Mouse (Mus musculus) CH12.LX (cell line): ENCODE measurements around the gene Phldb1. TPM values are rescaled to one million over a fixed set of nuclear protein-coding genes. Genes with fewer than 3 reads are reported as not detected.

Experiments used
- DNase-seq: peaks from one replicate; pipeline ENCODE4 v3.0.0-alpha.2; 2013; ENCODE audit errors: extremely low read depth
- H3K27ac ChIP-seq: 2 replicates; pipeline ENCODE4 v1.5.1; 2012; ENCODE audit warnings: low read depth, mild to moderate bottlenecking, control low read depth, moderate library complexity; ENCODE audit not compliant: insufficient read depth
- H3K27me3 ChIP-seq: replicated peaks from 2 replicates; pipeline ENCODE3; 2012; ENCODE audit warnings: inconsistent platforms
- H3K36me3 ChIP-seq, 2 experiments: replicated peaks in 1 of 2; 2 replicates each; pipeline versions ENCODE3 to v1.6.1; 2012; ENCODE audit warnings: inconsistent platforms in 1 of 2, low read length in 1 of 2, mild to moderate bottlenecking in 1 of 2, mixed read lengths in 1 of 2, moderate library complexity in 1 of 2; ENCODE audit not compliant: control insufficient read depth in 1 of 2, insufficient read depth in 1 of 2
- H3K4me1 ChIP-seq, 2 experiments: 2 replicates each; pipeline ENCODE4 v1.6.1; 2012; ENCODE audit warnings: inconsistent platforms in 1 of 2, moderate library complexity in 1 of 2; ENCODE audit not compliant: insufficient read depth in 2 of 2, control insufficient read depth in 1 of 2
- H3K4me2 ChIP-seq: 2 replicates; pipeline ENCODE4 v1.6.1; 2012; ENCODE audit warnings: low read depth, mild to moderate bottlenecking, control low read depth; ENCODE audit not compliant: poor library complexity, insufficient read depth, severe bottlenecking
- H3K4me3 ChIP-seq, 3 experiments: fragments of 150-350 bp in 1 of 3; sonication (generic) in 1 of 3; replicated peaks in 1 of 3; 2 replicates each; pipeline versions ENCODE3 to v1.5.1; 2011 to 2012; ENCODE audit warnings: low read depth in 2 of 3, low read length in 2 of 3, mild to moderate bottlenecking in 2 of 3, moderate library complexity in 2 of 3, control low read depth in 1 of 3, improper control_type of control experiment in 1 of 3, inconsistent platforms in 1 of 3, mixed read lengths in 1 of 3; ENCODE audit not compliant: poor library complexity in 1 of 3
- H3K79me2 ChIP-seq: replicated peaks from 2 replicates; pipeline ENCODE4 v1.6.1; 2012; ENCODE audit warnings: mild to moderate bottlenecking, moderate library complexity; ENCODE audit not compliant: control insufficient read depth, poor library complexity, insufficient read depth, severe bottlenecking; ENCODE audit errors: extremely low read depth
- H3K9ac ChIP-seq: 2 replicates; pipeline ENCODE4 v1.6.1; 2012; ENCODE audit warnings: low read depth, mild to moderate bottlenecking, control low read depth, moderate library complexity; ENCODE audit not compliant: insufficient read depth
- H3K9me3 ChIP-seq: replicated peaks from 2 replicates; pipeline ENCODE3; 2012; ENCODE audit warnings: low read length, inconsistent platforms, mixed read lengths
- BHLHE40 ChIP-seq: IDR thresholded peaks from 2 replicates; pipeline ENCODE4 v1.6.1; 2011; ENCODE audit warnings: mild to moderate bottlenecking, low read depth, low read length, improper control_type of control experiment
- CHD1 ChIP-seq: IDR thresholded peaks from 2 replicates; pipeline ENCODE4 v1.6.1; 2012; ENCODE audit warnings: low read depth, low read length, improper control_type of control experiment, inconsistent platforms
- CHD2 ChIP-seq: IDR thresholded peaks from 2 replicates; pipeline ENCODE4 v1.6.1; 2011; ENCODE audit warnings: low read length, improper control_type of control experiment
- CTCF ChIP-seq, 2 experiments: IDR thresholded peaks in 1 of 2; conservative IDR thresholded peaks in 1 of 2; 2 replicates each; pipeline ENCODE4 v1.5.1; 2011 to 2012; ENCODE audit warnings: low read depth in 2 of 2, low read length in 2 of 2, improper control_type of control experiment in 1 of 2, inconsistent platforms in 1 of 2, mild to moderate bottlenecking in 1 of 2, moderate library complexity in 1 of 2
- E2F4 ChIP-seq: IDR thresholded peaks from 2 replicates; pipeline ENCODE4 v1.6.1; 2011; ENCODE audit warnings: low read depth, low read length, improper control_type of control experiment; ENCODE audit not compliant: insufficient replicate concordance
- ELF1 ChIP-seq: IDR thresholded peaks from 2 replicates; pipeline ENCODE4 v1.6.1; 2014; ENCODE audit warnings: low read depth, mild to moderate bottlenecking, inconsistent platforms, low read length, improper control_type of control experiment
- ETS1 ChIP-seq: conservative IDR thresholded peaks from 2 replicates; pipeline ENCODE4 v1.6.1; 2012; ENCODE audit warnings: low read depth, mild to moderate bottlenecking, inconsistent platforms, low read length, improper control_type of control experiment, moderate library complexity
- HCFC1 ChIP-seq: IDR thresholded peaks from 2 replicates; pipeline ENCODE4 v1.6.1; 2012; ENCODE audit warnings: low read depth, mild to moderate bottlenecking, inconsistent platforms, low read length, improper control_type of control experiment
- IRF4 ChIP-seq: IDR thresholded peaks from 2 replicates; pipeline ENCODE4 v1.6.1; 2014; ENCODE audit warnings: low read depth, mild to moderate bottlenecking, inconsistent platforms, low read length, improper control_type of control experiment
- JUN ChIP-seq: IDR thresholded peaks from 2 replicates; pipeline ENCODE4 v1.6.1; 2011; ENCODE audit warnings: low read depth, mild to moderate bottlenecking, low read length, improper control_type of control experiment, moderate library complexity; ENCODE audit not compliant: insufficient read depth
- JUND ChIP-seq: conservative IDR thresholded peaks from 2 replicates; pipeline ENCODE4 v1.6.1; 2011; ENCODE audit warnings: low read depth, low read length, improper control_type of control experiment
- KAT2A ChIP-seq: IDR thresholded peaks from 2 replicates; pipeline ENCODE4 v1.6.1; 2012; ENCODE audit warnings: low read length, improper control_type of control experiment, inconsistent platforms; ENCODE audit not compliant: insufficient replicate concordance
- MAFK ChIP-seq: IDR thresholded peaks from 2 replicates; pipeline ENCODE4 v1.6.1; 2011; ENCODE audit warnings: low read length, improper control_type of control experiment; ENCODE audit not compliant: insufficient replicate concordance
- MAX ChIP-seq: IDR thresholded peaks from 2 replicates; pipeline ENCODE4 v1.6.1; 2011; ENCODE audit warnings: low read length, improper control_type of control experiment
- MAZ ChIP-seq: IDR thresholded peaks from 2 replicates; pipeline ENCODE4 v1.6.1; 2012; ENCODE audit warnings: low read depth, mild to moderate bottlenecking, inconsistent platforms, low read length, improper control_type of control experiment, moderate library complexity
- MEF2A ChIP-seq: IDR thresholded peaks from 2 replicates; pipeline ENCODE4 v1.6.1; 2014; ENCODE audit warnings: low read depth, mild to moderate bottlenecking, inconsistent platforms, low read length, improper control_type of control experiment, borderline replicate concordance
- MXI1 ChIP-seq: IDR thresholded peaks from 2 replicates; pipeline ENCODE4 v1.6.1; 2011; ENCODE audit warnings: mild to moderate bottlenecking, low read depth, low read length, improper control_type of control experiment
- MYC ChIP-seq: IDR thresholded peaks from 2 replicates; pipeline ENCODE4 v1.6.1; 2011; ENCODE audit warnings: low read depth, mild to moderate bottlenecking, improper control_type of control experiment, low read length
- NRF1 ChIP-seq: IDR thresholded peaks from 2 replicates; pipeline ENCODE4 v1.6.1; 2014; ENCODE audit warnings: low read depth, mild to moderate bottlenecking, inconsistent platforms, low read length, improper control_type of control experiment, moderate library complexity
- PAX5 ChIP-seq: IDR thresholded peaks from 2 replicates; pipeline ENCODE4 v1.6.1; 2012; ENCODE audit warnings: low read length, inconsistent platforms, mixed read lengths
- POLR2A ChIP-seq: IDR thresholded peaks from 2 replicates; pipeline ENCODE4 v1.6.1; 2011; ENCODE audit warnings: low read depth, mild to moderate bottlenecking, improper control_type of control experiment, low read length
- RAD21 ChIP-seq: IDR thresholded peaks from 2 replicates; pipeline ENCODE4 v1.6.1; 2011; ENCODE audit warnings: low read depth, mild to moderate bottlenecking, low read length, improper control_type of control experiment, moderate library complexity
- RCOR1 ChIP-seq: conservative IDR thresholded peaks from 2 replicates; pipeline ENCODE4 v1.6.1; 2012; ENCODE audit warnings: low read depth, mild to moderate bottlenecking, inconsistent platforms, low read length, improper control_type of control experiment
- SIN3A ChIP-seq: IDR thresholded peaks from 2 replicates; pipeline ENCODE4 v1.6.1; 2012; ENCODE audit warnings: low read length, improper control_type of control experiment, inconsistent platforms
- TBP ChIP-seq: conservative IDR thresholded peaks from 2 replicates; pipeline ENCODE4 v1.6.1; 2011; ENCODE audit warnings: low read depth, low read length, improper control_type of control experiment
- TCF12 ChIP-seq: IDR thresholded peaks from 2 replicates; pipeline ENCODE4 v1.6.1; 2014; ENCODE audit warnings: low read depth, mild to moderate bottlenecking, inconsistent platforms, low read length, improper control_type of control experiment
- USF1 ChIP-seq: IDR thresholded peaks from 2 replicates; pipeline ENCODE4 v1.6.1; 2014; ENCODE audit warnings: low read depth, mild to moderate bottlenecking, inconsistent platforms, low read length, improper control_type of control experiment
- USF2 ChIP-seq: conservative IDR thresholded peaks from 2 replicates; pipeline ENCODE4 v1.6.1; 2011; ENCODE audit warnings: low read depth, low read length, improper control_type of control experiment
- ZC3H11A ChIP-seq: IDR thresholded peaks from 2 replicates; pipeline ENCODE4 v1.6.1; 2012; ENCODE audit warnings: low read depth, mild to moderate bottlenecking, inconsistent platforms, low read length, improper control_type of control experiment
- ZMIZ1 ChIP-seq: IDR thresholded peaks from 2 replicates; pipeline ENCODE4 v1.6.1; 2012; ENCODE audit warnings: low read depth, mild to moderate bottlenecking, inconsistent platforms, low read length, improper control_type of control experiment
- ZNF384 ChIP-seq: IDR thresholded peaks from 2 replicates; pipeline ENCODE4 v1.6.1; 2012; ENCODE audit warnings: low read depth, low read length, improper control_type of control experiment, inconsistent platforms
- dilution Hi-C: fragments of 300-500 bp; cut with MboI; formaldehyde crosslinking; loops from 2 replicates; pipeline ENCODE4 v1.14.3; 2020; ENCODE audit warnings: low sequenced_read_pairs; ENCODE audit not compliant: extremely low pct_unique_long_range_greater_than_20kb, extremely low pct_ligation_motif_present
- in situ Hi-C: fragments of 300-500 bp; cut with MboI; formaldehyde crosslinking; loops from 3 replicates; pipeline ENCODE4 v1.14.3; 2019; ENCODE audit warnings: low sequenced_read_pairs, low pct_ligation_motif_present, low pct_unique_long_range_greater_than_20kb, mixed read lengths
- polyA plus RNA-seq: library from polyadenylated mRNA; unstranded; fragments of >175 nt; gene quantifications from 2 replicates; pipeline ENCODE4 v1.2.1, GENCODE M21; 2012; ENCODE audit warnings: low read depth; ENCODE audit not compliant: insufficient read length
- total RNA-seq, 2 experiments: library from RNA; depleted of rRNA; stranded (reverse); fragments of 300-350 nt in 1 of 2; fragments of >200 nt in 1 of 2; gene quantifications; 2 replicates each; pipeline ENCODE4 v1.2.3; 2012 to 2014

Phldb1 gene
- total and polyA plus RNA-seq, 3 experiments, result 7.9 to 15.1 (median 14.6) TPM

- Histone ChIP-seq H3K9ac (no peak overlapping the region), H3K9me3 (peaks cover 6% of the 10 kb centered on the region), H3K4me2 (peak overlapping the region; percentile 17; the same call in 1 of the 2 replicates), H3K4me1 (peaks cover 22 to 59% of the 10 kb centered on the region in 2 experiments), H3K27ac (no peak overlapping the region), H3K27me3 (peaks cover 19% of the 10 kb centered on the region), H3K4me3 (peak overlapping the region in 2 of 3 experiments; percentile 17 to 19)
- no peak for DNase-seq
- dilution Hi-C loops, result no loop called here
- in situ Hi-C loops, result loop anchor here (5.0 kb wide), 3 partner anchors 34 to 184 kb away; no protein-coding TSS in a partner anchor
- no peak for TF ChIP-seq KAT2A
- no peak for TF ChIP-seq JUN
- no peak for TF ChIP-seq TCF12
- TF ChIP-seq ZNF384, result no peak
- TF ChIP-seq RAD21, result no peak
- TF ChIP-seq BHLHE40, result no peak
- TF ChIP-seq USF1, result no peak
- no peak for TF ChIP-seq E2F4
- TF ChIP-seq TBP, result no peak
- no peak for TF ChIP-seq ZMIZ1
- no peak for TF ChIP-seq RCOR1
- no peak for TF ChIP-seq MAFK
- TF ChIP-seq CHD1, result no peak
- no peak for TF ChIP-seq SIN3A
- no peak for TF ChIP-seq CTCF (conservative IDR thresholded peaks at IDR 0.05 in 1 of 2, IDR thresholded peaks at IDR 0.05 in 1 of 2; ENCODE audit: low read depth in 2 of 2, low read length in 2 of 2)
- TF ChIP-seq MAX, result no peak
- TF ChIP-seq, all 38 proteins: peak for 0
- no peaks in the 10 kb centered on the region for H3K36me3 ChIP-seq
- H3K79me2 ChIP-seq, result no peaks in the 10 kb centered on the region
These were observed 88.6 kb downstream of the Phldb1 start for GRCm38 (mm10) chr9:44646366-44646765.

DNA sequence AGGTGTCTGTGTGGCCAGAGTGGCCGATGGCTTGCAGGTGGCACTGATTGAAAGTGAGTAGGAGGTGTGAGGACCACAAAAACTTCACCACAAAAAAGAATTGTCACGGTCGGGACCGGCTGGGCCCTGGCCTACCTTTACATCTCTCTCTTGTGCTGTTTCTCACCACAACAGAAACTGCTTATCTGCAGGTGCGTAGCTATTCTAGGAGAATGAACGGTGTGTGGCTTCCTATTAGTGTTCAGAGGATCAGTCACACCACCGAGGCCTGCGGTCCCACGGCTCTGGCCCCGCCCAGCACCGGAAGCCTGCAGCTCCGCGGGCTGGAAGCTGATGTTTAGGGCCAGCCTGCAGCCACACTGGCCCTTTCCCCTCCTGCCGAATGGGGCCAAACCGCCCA is 89.1 kb downstream of the Phldb1 start:
- Histone ChIP-seq H3K4me3 (peak overlapping the region in 1 of 3 experiments; percentile 19), H3K36me3 (no peaks in the 10 kb centered on the region), H3K9me3 (peaks cover 6% of the 10 kb centered on the region), H3K4me1 (peaks cover 22 to 55% of the 10 kb centered on the region in 2 experiments), H3K79me2 (no peaks in the 10 kb centered on the region), H3K27ac (peak overlapping the region; percentile 46; the same call in 1 of the 2 replicates), H3K27me3 (peaks cover 15% of the 10 kb centered on the region), H3K4me2 (peak overlapping the region; percentile 17), H3K9ac (no peak overlapping the region; the same call in 1 of the 2 replicates)
- peak; percentile 90 for DNase-seq
- dilution Hi-C loops, result no loop called here
- in situ Hi-C loops, result loop anchor here (5.0 kb wide), 3 partner anchors 34 to 184 kb away; no protein-coding TSS in a partner anchor
- TF ChIP-seq MXI1 (no peak; the same call in 1 of the 2 replicates), MEF2A (peak; percentile 96), TBP (0 out of 2 replicates have a peak, but pooled peaks have one; percentile 15), PAX5 (no peak), HCFC1 (peak; percentile 21; the same call in 1 of the 2 replicates), RAD21 (no peak; the same call in 1 of the 2 replicates), TCF12 (peak; percentile 99), POLR2A (peak; percentile 55; the same call in 1 of the 2 replicates), CHD1 (no peak), CHD2 (no peak), ELF1 (peak; percentile 76), USF2 (no peak), JUN (no peak), CTCF (conservative IDR thresholded peaks at IDR 0.05 in 1 of 2, IDR thresholded peaks at IDR 0.05 in 1 of 2; ENCODE audit: low read depth in 2 of 2, low read length in 2 of 2) (no peak), NRF1 (no peak), IRF4 (peak; percentile 75), ETS1 (peak; percentile 80), JUND (no peak), ZNF384 (no peak), RCOR1 (no peak), MAZ (0 out of 2 replicates have a peak, but pooled peaks have one; percentile 47), KAT2A (no peak), MYC (no peak), ZC3H11A (no peak)
